Mouse (Mus musculus): Measurements from ENCODE around the gene Scgb2b3. TPM values are rescaled to one million over a fixed set of nuclear protein-coding genes. Genes with fewer than 3 reads are reported as not detected.

Gene Scgb2b3
- total RNA-seq (2014; rRNA removed) (not detected in 2 replicates), polyA plus RNA-seq (2015; fragmentation: Nextera tagmentation; extraction: Ambion mirVana) (not detected in 2 replicates)

GRCm38 (mm10) chr7:31362022-31362560, at the start of gene Scgb2b3:
Scgb2b3 (minus strand) TSS chr7:31362072.
- no peaks in the 10 kb centered on the region for H3K4me1 ChIP-seq (ENCODE audit: insufficient read depth, low read length)
- no peak within 1 kb of the TSS for H3K4me3 ChIP-seq (ENCODE audit: low read length)
- no peak within 1 kb of the TSS for H3K9ac ChIP-seq (replicated peaks; ENCODE audit: low read length)
- no peak for TF ChIP-seq CTCF (IDR thresholded peaks at IDR 0.05; ENCODE audit: low read depth)
- ATAC-seq (no peak), DNase-seq (ENCODE audit: low spot score) (no peak)
- no peak within 1 kb of the TSS for H3K27ac ChIP-seq
- no peak within 1 kb of the TSS for H3K4me2 ChIP-seq (ENCODE audit: low read depth, low read length)
- WGBS, result 70% methylated on average over 4 of the region's 4 CpGs
- H3K27me3 ChIP-seq (ENCODE audit: insufficient read depth, low read length), result no peaks in the 10 kb centered on the region
- peaks cover 22% of the 10 kb centered on the region for H3K9me3 ChIP-seq (ENCODE audit: low read length)
- no peaks in the 10 kb centered on the region for H3K36me3 ChIP-seq (ENCODE audit: insufficient read depth, low read length)

- DNase-seq (ENCODE audit: low spot score) (no peak), ATAC-seq (no peak)
- Histone ChIP-seq H3K9me3 (ENCODE audit: low read length) (peaks cover 24% of the 10 kb centered on the region; the same call in 1 of the 2 replicates), H3K27me3 (ENCODE audit: insufficient read depth, low read length) (no peaks in the 10 kb centered on the region), H3K9ac (replicated peaks; ENCODE audit: low read length) (no peak within 1 kb of the TSS), H3K4me1 (ENCODE audit: insufficient read depth, low read length) (no peaks in the 10 kb centered on the region), H3K27ac (no peak within 1 kb of the TSS), H3K4me2 (ENCODE audit: low read depth, low read length) (no peak within 1 kb of the TSS), H3K4me3 (ENCODE audit: low read length) (no peak within 1 kb of the TSS), H3K36me3 (ENCODE audit: insufficient read depth, low read length) (no peaks in the 10 kb centered on the region)
- 77% methylated on average over 3 of the region's 3 CpGs for WGBS
- no peak for TF ChIP-seq CTCF (IDR thresholded peaks at IDR 0.05; ENCODE audit: low read depth)
These were observed 13.4 kb upstream of the Scgb2b3 start, which contains the start of gene Scgb1b3 for GRCm38 (mm10) chr7:31375292-31375691. Scgb1b3 (plus strand) TSS chr7:31375592.

Other genes starting within 250 kb of the Scgb2b3 start
- not detected in 2 replicates for gene Hpn, start 246.8 kb downstream of the Scgb2b3 start, total RNA-seq (2014; rRNA removed)
- 0.88 and 1.3 TPM in 2 replicates for gene Hpn, start 246.8 kb downstream of the Scgb2b3 start, polyA plus RNA-seq (2015; fragmentation: Nextera tagmentation; extraction: Ambion mirVana)
- gene Scn1b, start 235.1 kb downstream of the Scgb2b3 start, total RNA-seq (2014; rRNA removed), result 65.7 and 69.5 TPM in 2 replicates
- 44.3 and 46.0 TPM in 2 replicates for gene Scn1b, start 235.1 kb downstream of the Scgb2b3 start, polyA plus RNA-seq (2015; fragmentation: Nextera tagmentation; extraction: Ambion mirVana)
- gene Gramd1a, start 206.2 kb downstream of the Scgb2b3 start, total RNA-seq (2014; rRNA removed), result 256 and 258 TPM in 2 replicates
- 137 and 143 TPM in 2 replicates for gene Gramd1a, start 206.2 kb downstream of the Scgb2b3 start, polyA plus RNA-seq (2015; fragmentation: Nextera tagmentation; extraction: Ambion mirVana)
- gene Scgb2b2, start 71.6 kb downstream of the Scgb2b3 start, total RNA-seq (2014; rRNA removed), result not detected in 2 replicates
- gene Scgb2b2, start 71.6 kb downstream of the Scgb2b3 start, polyA plus RNA-seq (2015; fragmentation: Nextera tagmentation; extraction: Ambion mirVana), result not detected in 2 replicates
- not detected in 2 replicates for gene Scgb1b2, start 70.3 kb downstream of the Scgb2b3 start, total RNA-seq (2014; rRNA removed)
- gene Scgb1b2, start 70.3 kb downstream of the Scgb2b3 start, polyA plus RNA-seq (2015; fragmentation: Nextera tagmentation; extraction: Ambion mirVana), result not detected in 2 replicates
- not detected in 2 replicates for gene Scgb1b3, start 13.5 kb upstream of the Scgb2b3 start, total RNA-seq (2014; rRNA removed)
- gene Scgb1b3, start 13.5 kb upstream of the Scgb2b3 start, polyA plus RNA-seq (2015; fragmentation: Nextera tagmentation; extraction: Ambion mirVana), result not detected in 2 replicates

All from hindbrain, postnatal 0 days (tissue).